Mouse (Mus musculus) CH12.LX (cell line): ENCODE data around the gene Meaf6.

ENCODE experiments used
- BHLHE40 ChIP-seq: IDR thresholded peaks from 2 replicates; pipeline ENCODE4 v1.6.1; 2011; ENCODE audit warnings: mild to moderate bottlenecking, low read depth, low read length, improper control_type of control experiment
- CHD2 ChIP-seq: IDR thresholded peaks from 2 replicates; pipeline ENCODE4 v1.6.1; 2011; ENCODE audit warnings: low read length, improper control_type of control experiment
- CTCF ChIP-seq, 2 experiments: IDR thresholded peaks in 1 of 2; conservative IDR thresholded peaks in 1 of 2; 2 replicates each; pipeline ENCODE4 v1.5.1; 2011 to 2012; ENCODE audit warnings: low read depth in 2 of 2, low read length in 2 of 2, improper control_type of control experiment in 1 of 2, inconsistent platforms in 1 of 2, mild to moderate bottlenecking in 1 of 2, moderate library complexity in 1 of 2
- ELF1 ChIP-seq: IDR thresholded peaks from 2 replicates; pipeline ENCODE4 v1.6.1; 2014; ENCODE audit warnings: low read depth, mild to moderate bottlenecking, inconsistent platforms, low read length, improper control_type of control experiment
- IRF4 ChIP-seq: IDR thresholded peaks from 2 replicates; pipeline ENCODE4 v1.6.1; 2014; ENCODE audit warnings: low read depth, mild to moderate bottlenecking, inconsistent platforms, low read length, improper control_type of control experiment
- MAX ChIP-seq: IDR thresholded peaks from 2 replicates; pipeline ENCODE4 v1.6.1; 2011; ENCODE audit warnings: low read length, improper control_type of control experiment
- POLR2A ChIP-seq: IDR thresholded peaks from 2 replicates; pipeline ENCODE4 v1.6.1; 2011; ENCODE audit warnings: low read depth, mild to moderate bottlenecking, improper control_type of control experiment, low read length
- TBP ChIP-seq: conservative IDR thresholded peaks from 2 replicates; pipeline ENCODE4 v1.6.1; 2011; ENCODE audit warnings: low read depth, low read length, improper control_type of control experiment
- TCF12 ChIP-seq: IDR thresholded peaks from 2 replicates; pipeline ENCODE4 v1.6.1; 2014; ENCODE audit warnings: low read depth, mild to moderate bottlenecking, inconsistent platforms, low read length, improper control_type of control experiment
- UBTF ChIP-seq: IDR thresholded peaks from 2 replicates; pipeline ENCODE4 v1.6.1; 2012; ENCODE audit warnings: low read depth, mild to moderate bottlenecking, inconsistent platforms, low read length, improper control_type of control experiment, moderate library complexity
- ZC3H11A ChIP-seq: IDR thresholded peaks from 2 replicates; pipeline ENCODE4 v1.6.1; 2012; ENCODE audit warnings: low read depth, mild to moderate bottlenecking, inconsistent platforms, low read length, improper control_type of control experiment

DNA sequence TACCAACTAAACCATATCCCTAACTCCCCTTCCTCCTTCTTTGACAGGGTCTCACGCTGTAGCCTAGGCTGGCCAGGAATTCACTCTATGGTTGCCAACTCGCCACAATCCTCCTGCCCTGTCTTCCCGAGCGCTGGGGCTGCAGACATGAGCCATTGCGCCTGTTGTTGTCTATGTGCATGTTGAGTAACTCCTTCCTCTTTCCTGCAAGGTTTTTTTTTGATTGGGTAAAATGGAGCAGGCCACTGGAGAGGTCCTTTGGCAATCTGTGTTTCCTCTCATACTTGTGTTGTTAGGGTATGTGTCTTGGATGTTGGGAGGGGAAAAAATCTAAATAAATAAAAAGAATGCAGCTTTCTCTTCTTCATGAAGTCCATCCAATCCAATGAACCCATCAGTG lies 59.3 kb downstream of the Meaf6 start:
- TF ChIP-seq TBP: no peak
- TF ChIP-seq CHD2: no peak
- no peak for TF ChIP-seq CTCF (conservative IDR thresholded peaks at IDR 0.05 in 1 of 2, IDR thresholded peaks at IDR 0.05 in 1 of 2; ENCODE audit: low read depth in 2 of 2, low read length in 2 of 2)
- no peak for TF ChIP-seq BHLHE40
- TF ChIP-seq UBTF: no peak
- no peak for TF ChIP-seq MAX
- TF ChIP-seq TCF12: no peak
- TF ChIP-seq POLR2A: no peak
- no peak for TF ChIP-seq IRF4
- TF ChIP-seq ZC3H11A: no peak
- no peak for TF ChIP-seq ELF1
